In genomic region chr3:66325486-66325951, GRCm38 (mm10) we compare ENCODE assay signal across 12 mouse cellular contexts. TPM values are rescaled to one million over a fixed set of nuclear protein-coding genes. Genes with fewer than 3 reads are reported as not detected.
DNase-seq lines count a peak whose midpoint lies in the region; ATAC-seq lines count a peak whose summit lies in the region.
"Had no signal": no experiment of that assay in that cellular context is flagged by ENCODE, and none has a peak within 500 bp of the region (broad histone marks: within the 10 kb centered on the region; RNA-seq: fewer than 3 reads in every experiment).

No protein-coding gene starts in this region.

- H3K27ac ChIP-seq in forebrain, embryonic 13.5 days = peak overlapping the region; percentile 90
- peak overlapping the region; percentile 91 for H3K27ac ChIP-seq in midbrain, embryonic 10.5 days (replicated peaks)
- H3K27ac ChIP-seq: embryonic facial prominence, embryonic 13.5 days; limb, embryonic 13.5 days had no signal

- no peaks in the 10 kb centered on the region for H3K36me3 ChIP-seq in forebrain, embryonic 13.5 days (ENCODE audit: poor library complexity, severe bottlenecking)
- no peaks in the 10 kb centered on the region for H3K36me3 ChIP-seq in midbrain, embryonic 10.5 days
- H3K36me3 ChIP-seq: embryonic facial prominence, embryonic 13.5 days; limb, embryonic 13.5 days had no signal

- no peak overlapping the region for H3K9ac ChIP-seq in forebrain, embryonic 13.5 days
- H3K9ac ChIP-seq: embryonic facial prominence, embryonic 13.5 days; limb, embryonic 13.5 days had no signal

- H3K27me3 ChIP-seq in forebrain, embryonic 13.5 days = no peaks in the 10 kb centered on the region
- no peaks in the 10 kb centered on the region for H3K27me3 ChIP-seq in midbrain, embryonic 10.5 days (ENCODE audit: low read depth, poor library complexity, severe bottlenecking)
- H3K27me3 ChIP-seq: embryonic facial prominence, embryonic 13.5 days had no signal

- ATAC-seq in forebrain, embryonic 13.5 days = peak; percentile 97

- H3K4me3 ChIP-seq in forebrain, embryonic 13.5 days = no peak overlapping the region
- H3K4me3 ChIP-seq in midbrain, embryonic 10.5 days = peak overlapping the region; percentile 31; the same call in 1 of the 2 replicates
- H3K4me3 ChIP-seq: embryonic facial prominence, embryonic 13.5 days; limb, embryonic 13.5 days had no signal

- 4% methylated on average over 5 of the region's 5 CpGs for WGBS in forebrain, embryonic 13.5 days
- WGBS in midbrain, embryonic 10.5 days = 24% methylated on average over 5 of the region's 5 CpGs

- peak overlapping the region; percentile 6; the same call in 1 of the 2 replicates for H3K4me2 ChIP-seq in forebrain, embryonic 13.5 days
- H3K4me2 ChIP-seq: embryonic facial prominence, embryonic 13.5 days; limb, embryonic 13.5 days had no signal

- no peaks in the 10 kb centered on the region for H3K9me3 ChIP-seq in forebrain, embryonic 13.5 days (replicated peaks)
- no peaks in the 10 kb centered on the region for H3K9me3 ChIP-seq in midbrain, embryonic 10.5 days (replicated peaks)
- H3K9me3 ChIP-seq: embryonic facial prominence, embryonic 13.5 days; limb, embryonic 13.5 days had no signal

- peak; percentile 47 to 49 for DNase-seq in right cerebral cortex, postnatal 10 days (ENCODE audit: low spot score in 2 of 2)
- no peak for DNase-seq in right cerebral cortex, adult 18-20 months
- DNase-seq in midbrain, embryonic 10.5 days (ENCODE audit: low spot score) = peak; percentile 63
- DNase-seq in retina, embryonic 14.5 days (ENCODE audit: low spot score) = peak; percentile 57
- DNase-seq in spleen, adult 18-20 months = no peak
- no peak for DNase-seq in cerebellum, adult 11-12 months
- no peak for DNase-seq in kidney, adult 11 months
- DNase-seq: gastrocnemius, postnatal 10 days had no signal

- H3K4me1 ChIP-seq in forebrain, embryonic 13.5 days = peaks cover 34% of the 10 kb centered on the region
- peaks cover 32% of the 10 kb centered on the region for H3K4me1 ChIP-seq in midbrain, embryonic 10.5 days
- H3K4me1 ChIP-seq: embryonic facial prominence, embryonic 13.5 days; limb, embryonic 13.5 days had no signal

RNA-seq across cellular contexts. Expression of gene Veph1, which starts 28.9 kb away (rescaled TPM):
- polyA plus RNA-seq in forebrain, embryonic 13.5 days (2015; fragmentation: Nextera tagmentation; extraction: Ambion mirVana) = 10.0 and 10.5 TPM in 2 replicates
- 10.5 and 15.9 TPM in 2 replicates for polyA plus RNA-seq in midbrain, embryonic 10.5 days (2016; fragmentation: Nextera tagmentation; extraction: Ambion mirVana)
- polyA plus RNA-seq: small intestine, adult 2 months had no signal

Comparison
In these comparisons a context has a peak if more than half of its experiments do, and no peak if none do; other contexts are left out.
1. DNase-seq: peak in right cerebral cortex, postnatal 10 days (2 of 2), midbrain, embryonic 10.5 days (single experiment) and retina, embryonic 14.5 days (single experiment); none in right cerebral cortex, adult 18-20 months (single experiment), spleen, adult 18-20 months (0 of 2), cerebellum, adult 11-12 months (single experiment) and kidney, adult 11 months (single experiment).